Mouse (Mus musculus) liver, adult 2 months (tissue): ENCODE measurements around the gene Gm37240. TPM values are rescaled to one million over a fixed set of nuclear protein-coding genes. Genes with fewer than 3 reads are reported as not detected.

Source experiments
- DNase-seq: peaks from one replicate; pipeline ENCODE4 v3.0.0-alpha.2; 2011; ENCODE audit warnings: low read depth, low spot score; ENCODE audit errors: extremely low read depth
- H3K27ac ChIP-seq: fragments of 200-500 bp; replicated peaks from 2 replicates; pipeline ENCODE4 v1.5.1; 2012; ENCODE audit warnings: low read depth, mild to moderate bottlenecking, control low read depth, inconsistent platforms, low read length; ENCODE audit not compliant: insufficient read depth
- H3K27me3 ChIP-seq: fragments of 200-500 bp; 2 replicates; pipeline ENCODE4 v1.6.1; 2012; ENCODE audit warnings: mild to moderate bottlenecking, moderate library complexity, low read length, inconsistent platforms; ENCODE audit not compliant: control insufficient read depth, insufficient read depth
- H3K36me3 ChIP-seq: fragments of 200-500 bp; 2 replicates; pipeline ENCODE4 v1.6.1; 2012; ENCODE audit warnings: low read length, inconsistent platforms; ENCODE audit not compliant: control insufficient read depth, insufficient read depth
- H3K4me1 ChIP-seq: fragments of 200-500 bp; 2 replicates; pipeline ENCODE4 v1.6.1; 2011; ENCODE audit warnings: low read length; ENCODE audit not compliant: control insufficient read depth, insufficient read depth
- H3K4me3 ChIP-seq: fragments of 200-500 bp; 2 replicates; pipeline ENCODE4 v1.5.1; 2011; ENCODE audit warnings: low read depth, mild to moderate bottlenecking, control low read depth, low read length, moderate library complexity; ENCODE audit not compliant: insufficient read depth
- H3K79me2 ChIP-seq: fragments of 200-500 bp; 2 replicates; pipeline ENCODE4 v1.6.1; 2012; ENCODE audit warnings: inconsistent platforms, mild to moderate bottlenecking, low read length, moderate library complexity; ENCODE audit not compliant: control insufficient read depth, insufficient read depth
- H3K9ac ChIP-seq: fragments of 200-500 bp; 2 replicates; pipeline ENCODE4 v1.6.1; 2012; ENCODE audit warnings: low read depth, mild to moderate bottlenecking, control low read depth, inconsistent platforms, low read length
- CTCF ChIP-seq: fragments of 200-500 bp; IDR thresholded peaks from 2 replicates; pipeline ENCODE4 v1.5.1; 2011; ENCODE audit warnings: low read depth, low read length, control low read depth
- POLR2A ChIP-seq: fragments of 200-500 bp; IDR thresholded peaks from 2 replicates; pipeline ENCODE4 v1.6.1; 2011; ENCODE audit warnings: low read length, control low read depth; ENCODE audit not compliant: insufficient read depth; ENCODE audit errors: extremely low read depth
- WGBS: fragments of 180-500 bp; shearing (Covaris S2); methylation state at CpG from one replicate; pipeline ENCODE4 v1.1.7; 2018; 5-methylcytosine and 5-hydroxymethylcytosine counted together
- polyA plus RNA-seq: library from polyadenylated mRNA; depleted of rRNA; stranded (reverse); fragments of >200 nt; gene quantifications from 2 replicates; pipeline ENCODE4 v1.2.3, GENCODE M21; 2012
- total RNA-seq: library from RNA; depleted of rRNA; stranded (reverse); fragments of >200 nt; gene quantifications from 2 replicates; pipeline ENCODE4 v1.2.3, GENCODE M21; 2014

The Gm37240 gene
- total and polyA plus RNA-seq, 2 experiments: 2.2 to 6.9 TPM

- WGBS: 82% methylated on average over 8 of the region's 8 CpGs
- no peak overlapping the region for H3K27ac ChIP-seq
- H3K79me2 ChIP-seq: no peaks in the 10 kb centered on the region
- H3K4me1 ChIP-seq: no peaks in the 10 kb centered on the region
- TF ChIP-seq POLR2A: no peak
- no peak for TF ChIP-seq CTCF
- no peak overlapping the region for H3K9ac ChIP-seq
- no peak overlapping the region for H3K4me3 ChIP-seq
- no peaks in the 10 kb centered on the region for H3K27me3 ChIP-seq
- H3K36me3 ChIP-seq: no peaks in the 10 kb centered on the region
- no peak for DNase-seq
Observed at GRCm38 (mm10) chr3:84681699-84682098, 1205.6 kb downstream of the Gm37240 start.

GRCm38 (mm10) chr3:84680062-84680461 is 1207.3 kb downstream of the Gm37240 start:
- Histone ChIP-seq H3K27me3 (no peaks in the 10 kb centered on the region), H3K79me2 (no peaks in the 10 kb centered on the region), H3K9ac (no peak overlapping the region), H3K36me3 (no peaks in the 10 kb centered on the region), H3K4me3 (no peak overlapping the region), H3K4me1 (no peaks in the 10 kb centered on the region), H3K27ac (no peak overlapping the region)
- DNase-seq: no peak
- no peak for TF ChIP-seq POLR2A
- no peak for TF ChIP-seq CTCF
- 86% methylated on average over 7 of the region's 7 CpGs for WGBS

DNA sequence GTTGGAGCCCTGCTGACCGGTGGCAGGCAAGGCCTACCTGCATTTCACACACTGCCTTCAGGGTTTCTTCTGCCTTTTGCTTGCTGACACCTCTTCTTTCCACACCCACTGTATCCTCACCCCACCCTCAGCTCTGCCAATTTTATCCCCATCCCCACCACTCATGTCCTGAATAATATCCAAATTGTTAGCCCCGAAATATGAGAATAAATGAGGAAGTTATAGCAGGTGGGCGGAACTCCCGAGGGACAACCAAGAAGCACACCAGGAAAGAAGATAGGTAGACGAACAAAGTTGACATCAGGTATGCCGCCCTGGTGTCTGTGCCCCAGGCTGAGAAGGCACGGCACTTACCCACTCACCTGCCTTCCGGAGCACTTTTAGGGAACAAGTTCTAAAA is 1207.8 kb downstream of the Gm37240 start:
- WGBS: 94% methylated on average over 8 of the region's 8 CpGs
- TF ChIP-seq POLR2A (no peak), CTCF (no peak)
- no peak overlapping the region for H3K9ac ChIP-seq
- H3K27me3 ChIP-seq: no peaks in the 10 kb centered on the region
- DNase-seq: no peak
- H3K36me3 ChIP-seq: no peaks in the 10 kb centered on the region
- no peaks in the 10 kb centered on the region for H3K79me2 ChIP-seq
- H3K4me1 ChIP-seq: no peaks in the 10 kb centered on the region
- H3K4me3 ChIP-seq: no peak overlapping the region
- no peak overlapping the region for H3K27ac ChIP-seq

DNA sequence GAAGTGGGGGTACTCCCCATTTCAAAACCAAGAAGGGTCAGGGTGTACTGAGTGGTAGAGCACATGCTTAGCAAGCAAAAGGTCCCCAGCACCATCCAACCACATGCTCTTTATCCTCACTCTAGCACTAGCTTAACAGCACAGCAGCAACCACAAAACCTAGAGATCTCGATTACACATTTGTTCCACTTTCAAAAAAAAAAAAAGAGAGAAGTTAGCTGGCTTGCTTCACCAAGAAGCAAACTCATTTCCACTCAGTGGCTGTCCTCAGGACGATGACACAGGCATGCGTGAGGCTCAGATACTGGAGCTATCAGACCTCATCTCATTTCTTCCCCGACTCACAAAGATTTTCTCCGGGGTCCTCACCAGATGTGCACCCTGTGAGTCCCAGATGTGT is 1208.4 kb downstream of the Gm37240 start:
- DNase-seq: no peak
- no peaks in the 10 kb centered on the region for H3K79me2 ChIP-seq
- no peak overlapping the region for H3K4me3 ChIP-seq
- no peaks in the 10 kb centered on the region for H3K27me3 ChIP-seq
- TF ChIP-seq POLR2A: no peak
- TF ChIP-seq CTCF: no peak
- H3K27ac ChIP-seq: no peak overlapping the region
- no peaks in the 10 kb centered on the region for H3K4me1 ChIP-seq
- WGBS: 78% methylated on average over 5 of the region's 5 CpGs
- H3K9ac ChIP-seq: no peak overlapping the region
- no peaks in the 10 kb centered on the region for H3K36me3 ChIP-seq

DNA sequence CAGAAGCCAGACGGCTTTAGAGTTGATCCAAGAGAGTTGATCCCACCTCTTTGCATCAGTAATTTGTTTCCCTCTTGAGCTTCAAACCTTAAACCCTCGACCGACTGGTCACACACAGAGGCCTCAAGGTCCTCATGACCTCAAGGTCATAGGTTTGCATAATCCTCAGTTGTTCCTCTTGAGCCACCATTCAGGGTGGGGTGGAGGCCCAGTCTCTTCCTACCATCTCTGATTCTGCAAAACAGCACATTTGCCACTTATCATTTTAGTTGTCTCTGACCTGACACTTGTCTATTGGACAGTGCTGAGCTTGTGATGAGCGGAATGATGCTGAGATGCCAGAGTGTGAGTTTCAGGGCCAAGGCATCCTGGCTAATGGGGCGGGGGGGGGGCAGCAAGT is 1211.6 kb downstream of the Gm37240 start:
- 85% methylated on average over 5 of the region's 5 CpGs for WGBS
- no peaks in the 10 kb centered on the region for H3K36me3 ChIP-seq
- no peaks in the 10 kb centered on the region for H3K79me2 ChIP-seq
- no peak overlapping the region for H3K4me3 ChIP-seq
- H3K9ac ChIP-seq: no peak overlapping the region
- no peak for DNase-seq
- no peaks in the 10 kb centered on the region for H3K4me1 ChIP-seq
- H3K27me3 ChIP-seq: no peaks in the 10 kb centered on the region
- no peak overlapping the region for H3K27ac ChIP-seq
- TF ChIP-seq CTCF (no peak), POLR2A (no peak)

- no peak for TF ChIP-seq CTCF
- TF ChIP-seq POLR2A: no peak
- H3K9ac ChIP-seq: no peak overlapping the region
- no peak overlapping the region for H3K27ac ChIP-seq
- no peak overlapping the region for H3K4me3 ChIP-seq
- H3K27me3 ChIP-seq: no peaks in the 10 kb centered on the region
- H3K79me2 ChIP-seq: no peaks in the 10 kb centered on the region
- H3K36me3 ChIP-seq: no peaks in the 10 kb centered on the region
- WGBS: 94% methylated on average over 6 of the region's 6 CpGs
- no peak for DNase-seq
- H3K4me1 ChIP-seq: no peaks in the 10 kb centered on the region; the same call in 1 of the 2 replicates
Observed at GRCm38 (mm10) chr3:84673552-84673951, 1213.8 kb downstream of the Gm37240 start.
